Mouse (Mus musculus): ENCODE data around the gene Cenps. TPM values are rescaled to one million over a fixed set of nuclear protein-coding genes. Genes with fewer than 3 reads are reported as not detected.

Gene Cenps
- polyA plus RNA-seq (2014; fragmentation: Illumina TruSeq; extraction: RNeasy Lipid Tissue Mini Kit (QIAGEN cat#74804); ENCODE audit: low read depth, low replicate concordance) = 3.4 TPM

GRCm38 (mm10) chr4:149136982-149137770 lies at the start of gene Cenps:
TSS of gene Cenps (minus strand) at chr4:149137629.

GRCm38 (mm10) chr4:149166215-149166946 lies 29.0 kb upstream of the Cenps start, which contains the start of gene Pgd:
TSS of gene Pgd (minus strand) at chr4:149166771.

GRCm38 (mm10) chr4:149126663-149127062 lies 10.8 kb downstream of the Cenps start, which contains the start of gene Cort:
TSS of gene Cort (minus strand) at chr4:149126763.

GRCm38 (mm10) chr4:149103875-149104561 lies 33.4 kb downstream of the Cenps start, which contains the start of gene Dffa:
TSS of gene Dffa (plus strand) at chr4:149104146.

GRCm38 (mm10) chr4:149099369-149100017 lies 37.9 kb downstream of the Cenps start, which contains the start of gene Pex14:
TSS of gene Pex14 (minus strand) at chr4:149099876.

Other genes starting within 250 kb of the Cenps start
- 1.9 TPM for gene Pex14, start 37.8 kb downstream of the Cenps start, polyA plus RNA-seq (2014; fragmentation: Illumina TruSeq; extraction: RNeasy Lipid Tissue Mini Kit (QIAGEN cat#74804); ENCODE audit: low read depth, low replicate concordance)
- 7.5 TPM for gene Dffa, start 33.5 kb downstream of the Cenps start, polyA plus RNA-seq (2014; fragmentation: Illumina TruSeq; extraction: RNeasy Lipid Tissue Mini Kit (QIAGEN cat#74804); ENCODE audit: low read depth, low replicate concordance)
- not detected for gene Cort, start 10.9 kb downstream of the Cenps start, polyA plus RNA-seq (2014; fragmentation: Illumina TruSeq; extraction: RNeasy Lipid Tissue Mini Kit (QIAGEN cat#74804); ENCODE audit: low read depth, low replicate concordance)
- gene Pgd, start 29.1 kb upstream of the Cenps start, polyA plus RNA-seq (2014; fragmentation: Illumina TruSeq; extraction: RNeasy Lipid Tissue Mini Kit (QIAGEN cat#74804); ENCODE audit: low read depth, low replicate concordance) = 75.9 TPM
- gene Kif1b, start 170.1 kb upstream of the Cenps start, polyA plus RNA-seq (2014; fragmentation: Illumina TruSeq; extraction: RNeasy Lipid Tissue Mini Kit (QIAGEN cat#74804); ENCODE audit: low read depth, low replicate concordance) = 189 TPM